9 mouse cellular contexts compared by ENCODE assay signal in the genomic region with DNA sequence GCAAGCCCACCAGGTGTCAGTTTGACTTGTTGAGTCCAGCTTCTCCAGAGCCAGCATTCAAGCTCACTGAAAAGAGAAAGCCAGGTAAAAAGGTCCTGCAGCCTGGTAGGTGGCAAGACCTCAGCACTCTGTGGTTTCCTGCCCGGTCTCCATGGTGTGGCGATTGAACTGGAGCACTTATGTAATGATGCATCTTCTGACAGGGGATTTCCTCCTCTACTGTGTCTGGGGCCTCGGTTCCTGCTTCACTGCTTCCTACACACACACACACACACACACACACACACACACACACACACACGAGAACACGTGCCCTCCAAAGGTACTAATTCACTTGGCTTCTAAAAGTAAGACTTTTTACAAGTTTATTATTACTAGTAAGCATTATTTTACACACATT. TPM values are rescaled to one million over a fixed set of nuclear protein-coding genes. Genes with fewer than 3 reads are reported as not detected.
DNase-seq lines count a peak whose midpoint lies in the region; ATAC-seq and TF ChIP-seq lines count a peak whose summit lies in the region.
"Had no signal": no experiment of that assay in that cellular context is flagged by ENCODE, and none has a peak within 500 bp of the region (broad histone marks: within the 10 kb centered on the region; RNA-seq: fewer than 3 reads in every experiment).

No protein-coding gene starts in this region.

- H3K4me2 ChIP-seq in liver, embryonic 14.5 days (ENCODE audit: low read depth): peak overlapping the region; percentile 88

- DNase-seq in adrenal gland, postnatal 10 days: peak; percentile 35
- DNase-seq in adrenal gland, postnatal 25 days: no peak
- peak; percentile 88 for DNase-seq in CD4-positive, CD25-positive, alpha-beta regulatory T cell, adult 2 months (ENCODE audit: low read depth, low spot score)
- peak; percentile 49 to 83 for DNase-seq in heart, adult 9 months (ENCODE audit: low spot score in 2 of 2)
- no peak for DNase-seq in liver, embryonic 14.5 days (ENCODE audit: low read depth in 3 of 3, low spot score in 3 of 3)
- DNase-seq in spleen, postnatal 36 days (ENCODE audit: low spot score in 2 of 2): peak; percentile 88 to 92
- no peak for DNase-seq in urinary bladder, postnatal 4 days (ENCODE audit: low spot score in 2 of 2)
- DNase-seq in embryo, embryonic 10.5 days (ENCODE audit: low spot score): no peak

- H3K9me3 ChIP-seq in liver, embryonic 14.5 days (ENCODE audit: control insufficient read depth, low read length): no peaks in the 10 kb centered on the region

- 20% methylated on average over 5 of the region's 5 CpGs for WGBS in liver, embryonic 14.5 days (ENCODE audit: insufficient replicate concordance)

- no peak for TF ChIP-seq EP300 in liver, embryonic 14.5 days (IDR thresholded peaks at IDR 0.05; ENCODE audit: low read depth)

- H3K27ac ChIP-seq in liver, embryonic 14.5 days: no peak overlapping the region

- peaks cover 38% of the 10 kb centered on the region in 2 experiments for H3K4me1 ChIP-seq in liver, embryonic 14.5 days (replicated peaks; ENCODE audit: control insufficient read depth in 2 of 2, insufficient read depth in 2 of 2, low read length in 1 of 2)

- TF ChIP-seq CTCF in liver, embryonic 14.5 days (IDR thresholded peaks at IDR 0.05; ENCODE audit: low read depth): no peak

- no peak for ATAC-seq in liver, embryonic 14.5 days (ENCODE audit: insufficient read depth)

- peak overlapping the region; percentile 1 for H3K9ac ChIP-seq in liver, embryonic 14.5 days (replicated peaks)

- no peaks in the 10 kb centered on the region for H3K27me3 ChIP-seq in liver, embryonic 14.5 days (ENCODE audit: control insufficient read depth, insufficient read depth, low read length)

- H3K4me3 ChIP-seq in liver, embryonic 14.5 days (ENCODE audit: insufficient read depth in 1 of 2, low read depth in 2 of 2, low read length in 2 of 2): peak overlapping the region; percentile 6 to 88; a peak in 2 of 4 replicates

- peaks cover 10% of the 10 kb centered on the region for H3K36me3 ChIP-seq in liver, embryonic 14.5 days (replicated peaks; ENCODE audit: control insufficient read depth, insufficient read depth, low read depth)

RNA-seq across cellular contexts. Expression of gene Susd6, which starts 2.6 kb away (rescaled TPM):
- total RNA-seq in adrenal gland, postnatal 10 days (2021): 10 to 100 TPM; 41.7 to 42.1 TPM
- 50.2 and 54.2 TPM in 2 replicates for total RNA-seq in adrenal gland, postnatal 25 days (2021)
- 11.0 and 11.1 TPM in 2 replicates for polyA plus RNA-seq in liver, embryonic 14.5 days (2012; rRNA removed)
- polyA plus RNA-seq in liver, embryonic 14.5 days (2014; fragmentation: Nextera tagmentation; extraction: Ambion mirVana): 11.6 and 13.9 TPM in 2 replicates

RNA-seq across cellular contexts. Expression of gene Ccdc177, which starts 32.4 kb away (rescaled TPM):
- total RNA-seq in adrenal gland, postnatal 10 days (2021): under 1 TPM; 0.06 to 0.12 TPM
- 0.09 TPM in 1 of 2 replicates, not detected in the other for total RNA-seq in adrenal gland, postnatal 25 days (2021)
- 0.01 TPM in 1 of 2 replicates, not detected in the other for polyA plus RNA-seq in liver, embryonic 14.5 days (2012; rRNA removed)
- not detected in 2 replicates for polyA plus RNA-seq in liver, embryonic 14.5 days (2014; fragmentation: Nextera tagmentation; extraction: Ambion mirVana)
- polyA plus RNA-seq: C2C12 had no signal

Comparison
In these comparisons a context has a peak if more than half of its experiments do, and no peak if none do; other contexts are left out.
1. DNase-seq: peak in adrenal gland, postnatal 10 days (single experiment), CD4-positive, CD25-positive, alpha-beta regulatory T cell, adult 2 months (single experiment), heart, adult 9 months (2 of 2) and spleen, postnatal 36 days (2 of 2); none in adrenal gland, postnatal 25 days (single experiment), liver, embryonic 14.5 days (0 of 3), urinary bladder, postnatal 4 days (0 of 2) and embryo, embryonic 10.5 days (single experiment).